Mouse (Mus musculus): ENCODE measurements at regions not wholly inside any gene's neighbourhood (a gene's known extent, or its start where the extent isn't known, plus 50 kb on each side); places are given as distances from the start of the nearest gene placed in this dataset.

DNA sequence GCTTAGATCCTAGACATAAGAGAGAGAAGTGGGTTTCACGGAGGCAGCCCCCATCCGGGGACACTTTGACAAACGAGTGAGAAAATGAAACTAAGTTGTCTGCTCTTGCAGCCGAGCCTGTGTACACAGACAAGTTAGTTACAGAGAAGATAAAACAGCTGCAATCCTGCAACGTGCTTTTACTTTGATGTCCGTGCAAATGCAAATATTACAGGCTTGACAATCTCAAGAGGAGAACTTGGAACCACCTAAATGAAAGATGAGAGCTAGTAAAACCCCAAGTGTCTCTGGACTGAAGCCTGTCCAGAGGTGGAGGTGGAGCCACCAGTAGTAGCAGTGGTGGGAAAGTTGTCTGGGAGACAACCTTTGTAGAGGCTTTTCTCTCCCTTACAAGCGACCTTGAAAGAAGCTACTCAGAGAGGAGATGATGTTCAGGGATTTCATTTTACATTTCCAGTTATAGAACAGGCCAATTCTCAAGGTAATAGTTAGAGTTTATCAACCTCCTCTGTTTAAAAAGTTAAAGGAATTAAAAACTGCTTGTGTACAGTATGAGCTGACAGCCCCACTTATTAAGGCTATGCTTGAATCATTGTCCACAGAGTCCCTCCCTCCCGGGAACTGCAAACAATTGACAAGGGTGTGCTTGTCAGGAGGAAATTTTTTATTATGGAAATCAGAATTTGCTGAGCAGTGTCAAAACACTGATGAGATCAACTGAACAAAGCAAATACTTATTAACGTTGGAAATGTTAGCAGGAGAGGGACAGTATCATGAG lies 99.7 kb upstream of the Ppp6c start:
- TF ChIP-seq POLR2A (IDR thresholded peaks at IDR 0.05; ENCODE audit: low read depth, low read length): no peak
- TF ChIP-seq CTCF (conservative IDR thresholded peaks at IDR 0.05; ENCODE audit: insufficient read depth, insufficient read length, low read depth, low read length): no peak
